Mouse (Mus musculus) erythroblast, adult 5-6 weeks (primary cell): ENCODE data around the gene Disc1. TPM values are rescaled to one million over a fixed set of nuclear protein-coding genes. Genes with fewer than 3 reads are reported as not detected.

Source experiments
- ATAC-seq: replicated peaks from 2 replicates; pipeline ENCODE4 v1.8.0; 2016; ENCODE audit warnings: moderate number of reproducible peaks, mild to moderate bottlenecking, moderate TSS enrichment, inconsistent platforms; ENCODE audit not compliant: poor library complexity, low FRiP score, severe bottlenecking
- total RNA-seq, 2 experiments: library from RNA; stranded (forward) in 1 of 2; stranded (reverse) in 1 of 2; fragments of 150-400 nt in 1 of 2; fragments of 200-764, 138-1000 nt in 1 of 2; gene quantifications; 2 replicates each; pipeline versions ENCODE4 v1.2.3 to v1.2.4; 2015 to 2017; ENCODE audit warnings: low replicate concordance in 2 of 2

The Disc1 gene
- total RNA-seq, 2 experiments from 2014 or later: 1.6 TPM; not detected in 1

DNA sequence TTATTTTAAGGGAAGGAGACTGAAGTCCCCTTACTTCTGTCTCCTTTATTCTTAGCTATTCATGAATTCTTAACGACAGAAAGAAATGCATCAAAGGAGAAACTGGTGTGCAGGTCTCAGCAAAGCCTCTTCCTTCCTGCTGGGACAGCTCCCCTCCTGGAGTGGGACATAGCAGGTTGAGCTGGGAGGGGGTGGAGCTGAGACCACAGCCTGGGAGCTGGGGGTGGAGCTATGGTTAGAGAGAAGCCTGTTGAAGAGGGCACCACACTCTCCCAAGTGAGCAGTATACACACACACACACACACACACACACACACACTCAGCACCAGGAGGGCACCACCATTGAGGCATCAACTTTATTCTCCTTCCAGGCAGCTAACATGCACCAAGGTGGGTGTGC is 193.4 kb downstream of the Disc1 start:
- no peak for ATAC-seq

GRCm38 (mm10) chr8:125252946-125253345 is 199.0 kb downstream of the Disc1 start:
- ATAC-seq: no peak

- ATAC-seq: no peak
These were observed 199.6 kb downstream of the Disc1 start for GRCm38 (mm10) chr8:125253505-125254180.

DNA sequence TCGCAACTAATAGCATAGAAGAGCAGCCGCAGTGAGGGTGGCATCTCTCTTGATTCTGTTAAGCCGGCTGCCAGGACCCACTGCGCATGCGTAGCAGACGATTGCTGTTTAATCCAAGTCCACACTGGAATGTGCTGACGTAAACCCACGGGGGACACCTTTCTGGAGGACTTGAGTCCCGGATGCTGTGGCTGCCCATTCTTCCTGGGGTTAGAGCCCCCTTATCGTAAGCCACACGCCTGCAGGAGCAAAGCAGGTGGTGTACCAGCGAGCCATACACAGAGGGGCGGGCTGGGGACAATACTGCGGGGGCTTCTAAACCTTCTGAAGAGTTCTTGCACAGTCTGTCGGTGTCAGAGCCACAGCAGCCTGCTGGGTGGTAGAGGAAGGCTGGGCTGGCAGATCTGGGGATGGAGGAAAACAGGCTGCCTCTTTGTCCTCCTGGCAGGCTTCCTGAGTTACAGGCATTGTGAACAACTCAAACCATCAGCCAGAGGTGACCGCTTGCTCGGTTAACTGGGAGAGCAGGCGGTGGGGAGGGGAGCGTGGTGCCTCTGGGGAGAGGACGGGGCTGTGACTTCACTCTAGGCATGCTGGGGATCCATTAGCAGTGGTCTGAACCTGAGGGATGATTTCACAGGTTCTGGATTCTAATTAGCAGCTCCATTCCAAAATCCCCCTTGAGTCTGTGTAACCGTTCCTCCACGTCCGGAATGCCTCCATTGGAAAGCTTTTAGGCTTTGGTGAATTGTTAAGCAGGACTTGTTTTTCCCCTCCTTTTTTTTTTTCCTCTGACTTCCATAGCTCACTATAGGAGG is 200.4 kb downstream of the Disc1 start:
- no peak for ATAC-seq

DNA sequence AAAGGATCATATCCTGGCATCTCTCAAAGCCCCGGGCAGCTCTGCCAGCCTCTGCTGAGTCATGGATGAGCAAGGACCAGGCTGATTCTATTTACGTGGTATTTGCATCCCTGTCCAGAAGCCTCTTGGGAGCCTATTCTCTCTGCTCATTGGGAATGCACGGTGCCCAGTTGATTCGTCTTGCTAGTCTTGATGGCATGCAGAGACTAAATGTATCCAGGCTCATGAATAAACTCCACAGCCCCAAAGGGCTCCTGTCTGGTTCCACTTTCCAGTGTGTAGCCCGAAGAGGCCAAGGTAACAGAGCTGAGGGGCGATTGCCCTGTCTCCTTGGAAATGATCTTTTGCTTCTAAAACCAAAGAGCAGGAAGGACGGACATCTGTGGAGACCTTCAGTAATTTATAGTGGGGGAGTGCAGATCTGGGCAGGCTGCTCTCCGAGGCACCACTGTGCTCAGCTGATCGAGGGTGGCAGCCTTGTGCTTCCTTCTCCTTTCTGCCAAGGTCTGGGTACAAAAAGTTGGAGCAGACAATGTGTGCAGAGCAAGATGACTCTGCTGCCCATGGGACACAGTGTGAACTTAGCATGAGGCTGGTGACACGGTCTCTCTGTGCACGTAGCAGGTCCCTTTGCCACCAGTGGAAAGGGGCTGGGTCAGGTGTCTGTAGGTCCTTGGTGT is 201.2 kb downstream of the Disc1 start:
- no peak for ATAC-seq

- ATAC-seq: no peak
These were observed 203.7 kb downstream of the Disc1 start for GRCm38 (mm10) chr8:125257660-125258059.

GRCm38 (mm10) chr8:125258806-125259500 is 205.0 kb downstream of the Disc1 start:
- ATAC-seq: no peak

GRCm38 (mm10) chr8:125268181-125268705 is 214.2 kb downstream of the Disc1 start:
- ATAC-seq: no peak

- no peak for ATAC-seq
These were observed 216.3 kb downstream of the Disc1 start for GRCm38 (mm10) chr8:125270292-125270691.

DNA sequence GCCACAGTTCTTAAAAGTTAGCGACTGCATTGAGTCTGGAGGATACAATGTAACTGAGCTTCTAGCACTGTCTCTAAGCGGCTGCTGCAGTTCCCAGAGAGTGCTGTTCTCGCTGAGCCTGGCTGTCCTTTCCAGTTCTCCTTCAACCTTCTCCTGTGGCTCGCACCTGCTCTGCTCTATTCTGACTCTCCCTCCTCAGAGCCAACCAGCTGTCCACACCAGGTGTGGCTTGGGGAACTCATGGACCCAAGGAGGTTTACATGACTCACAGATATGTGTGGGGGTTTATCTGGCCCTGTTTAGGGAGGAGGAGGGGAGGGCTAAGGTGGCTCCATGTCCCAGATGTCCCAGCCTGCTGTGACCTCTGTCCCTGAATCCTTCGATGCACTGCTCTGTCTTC is 217.4 kb downstream of the Disc1 start:
- ATAC-seq: no peak

GRCm38 (mm10) chr8:125272089-125272866 is 218.3 kb downstream of the Disc1 start:
- no peak for ATAC-seq

- no peak for ATAC-seq
These were observed 223.2 kb downstream of the Disc1 start for GRCm38 (mm10) chr8:125277071-125277682.

DNA sequence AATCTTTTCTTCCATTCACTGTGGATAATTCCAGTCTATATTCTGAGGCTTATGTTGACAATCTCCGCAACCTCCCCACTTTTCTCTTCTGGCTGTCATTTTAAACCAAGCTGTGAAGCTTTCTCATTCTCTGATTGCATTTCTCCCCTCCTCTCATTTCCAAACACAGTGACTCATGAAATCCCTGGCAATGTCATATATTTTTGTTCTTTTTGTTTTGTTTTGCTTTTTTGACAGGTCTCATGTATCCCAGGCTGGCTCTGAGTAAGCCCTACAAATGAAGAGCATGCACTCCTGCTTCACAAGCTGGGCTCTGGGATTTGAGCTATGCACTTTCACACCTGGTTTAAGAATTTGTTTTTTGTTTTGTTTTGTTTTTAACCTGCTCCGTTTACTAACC is 225.2 kb downstream of the Disc1 start:
- no peak for ATAC-seq

DNA sequence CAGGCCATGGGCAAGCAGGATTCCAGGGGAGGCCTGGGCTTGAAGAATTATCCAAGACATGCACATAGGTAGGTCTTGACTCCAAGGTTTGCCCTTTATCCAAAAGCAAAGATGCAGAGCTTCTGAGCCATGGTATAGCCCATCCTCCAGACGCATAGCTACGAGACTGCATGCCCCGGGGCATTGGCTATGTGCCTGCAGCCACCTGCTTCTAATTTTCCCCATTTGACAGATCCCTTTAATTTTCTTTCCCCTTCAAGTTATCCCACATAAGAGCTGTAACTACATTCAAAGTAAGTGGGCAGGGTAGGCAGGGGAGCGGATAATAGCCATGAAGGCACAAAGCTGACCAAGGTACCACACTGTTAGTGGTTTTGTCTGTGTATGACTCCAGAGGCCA is 225.9 kb downstream of the Disc1 start:
- no peak for ATAC-seq

GRCm38 (mm10) chr8:125282531-125282930 is 228.5 kb downstream of the Disc1 start:
- no peak for ATAC-seq

- ATAC-seq: no peak
These were observed 229.5 kb downstream of the Disc1 start for GRCm38 (mm10) chr8:125283542-125283941.

GRCm38 (mm10) chr8:125284875-125285274 is 230.9 kb downstream of the Disc1 start:
- no peak for ATAC-seq

- ATAC-seq: no peak
These were observed 231.4 kb downstream of the Disc1 start for GRCm38 (mm10) chr8:125285391-125285790.
